Mouse (Mus musculus) limb, embryonic 13.5 days (tissue): Measurements from ENCODE around the gene Fam240a. TPM values are rescaled to one million over a fixed set of nuclear protein-coding genes. Genes with fewer than 3 reads are reported as not detected.

Experiments used
- ATAC-seq: fragments of 200-750 bp; cut with Nextera tagmentation; 2 replicates; pipeline ENCODE4 v1.8.0; 2017; ENCODE audit warnings: low read depth, moderate number of reproducible peaks, moderate TSS enrichment; ENCODE audit not compliant: low FRiP score
- H3K27ac ChIP-seq: fragments of 300-500 bp; sonication (generic); 2 replicates; pipeline ENCODE4 v1.5.1; 2015; ENCODE audit warnings: inconsistent platforms, mild to moderate bottlenecking, moderate library complexity
- H3K27me3 ChIP-seq: fragments of 300-500 bp; sonication (generic); 2 replicates; pipeline ENCODE4 v1.6.1; 2015; ENCODE audit warnings: mild to moderate bottlenecking, inconsistent platforms
- H3K36me3 ChIP-seq: fragments of 300-500 bp; sonication (generic); 2 replicates; pipeline ENCODE4 v1.6.1; 2015; ENCODE audit warnings: inconsistent platforms, mild to moderate bottlenecking, moderate library complexity
- H3K4me1 ChIP-seq: fragments of 300-500 bp; sonication (generic); 2 replicates; pipeline ENCODE4 v1.6.1; 2015; ENCODE audit warnings: inconsistent platforms
- H3K4me2 ChIP-seq: fragments of 300-500 bp; sonication (generic); replicated peaks from 2 replicates; pipeline ENCODE4 v1.6.1; 2015; ENCODE audit warnings: inconsistent platforms, mild to moderate bottlenecking, moderate library complexity
- H3K4me3 ChIP-seq: fragments of 300-500 bp; sonication (generic); 2 replicates; pipeline ENCODE4 v1.5.1; 2015; ENCODE audit warnings: moderate library complexity, mild to moderate bottlenecking, inconsistent platforms
- H3K9ac ChIP-seq: fragments of 300-500 bp; sonication (generic); 2 replicates; pipeline ENCODE4 v1.6.1; 2015; ENCODE audit warnings: mild to moderate bottlenecking, inconsistent platforms
- H3K9me3 ChIP-seq: fragments of 300-500 bp; sonication (generic); 2 replicates; pipeline ENCODE4 v1.6.1; 2016; ENCODE audit warnings: inconsistent platforms
- WGBS: fragments of 180-500 bp; shearing (Covaris S2); methylation state at CpG from one replicate; pipeline ENCODE4 v1.1.7; 2015; 5-methylcytosine and 5-hydroxymethylcytosine counted together
- polyA plus RNA-seq: library from polyadenylated mRNA; unstranded; fragments of >200 nt; fragmentation: Nextera tagmentation; extraction: Ambion mirVana; gene quantifications from 2 replicates; pipeline ENCODE4 v1.2.1, GENCODE M21; 2015

The Fam240a gene
- polyA plus RNA-seq, 1 experiment from 2014 or later = not detected

DNA sequence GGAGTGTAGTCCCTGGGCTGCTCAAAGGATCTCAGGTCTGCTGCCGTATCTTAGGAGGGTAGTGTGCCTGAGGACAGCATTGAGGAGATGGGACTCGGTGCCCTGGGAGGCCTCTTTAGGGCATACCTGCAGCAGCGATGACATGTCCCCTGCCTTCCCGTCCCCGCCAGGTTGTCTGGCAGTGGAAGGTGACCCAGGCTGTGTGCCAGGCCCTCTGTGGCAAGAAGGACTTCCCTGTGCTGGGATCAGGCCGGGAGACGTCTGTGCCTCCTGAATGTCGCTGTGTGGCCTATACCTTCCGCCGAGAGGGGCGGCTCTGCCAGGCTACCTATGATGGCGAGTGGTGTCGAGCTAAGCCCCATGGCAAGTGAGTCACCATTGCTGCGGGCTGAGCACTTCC lies 27.7 kb downstream of the Fam240a start:
- no peak for ATAC-seq
- H3K9ac ChIP-seq = no peak overlapping the region
- H3K4me1 ChIP-seq = no peaks in the 10 kb centered on the region
- 0 out of 2 replicates have a peak, but pooled peaks cover 1% of the 10 kb centered on the region for H3K27me3 ChIP-seq
- no peaks in the 10 kb centered on the region for H3K9me3 ChIP-seq
- H3K4me3 ChIP-seq = no peak overlapping the region
- H3K27ac ChIP-seq = no peak overlapping the region
- H3K4me2 ChIP-seq = no peak overlapping the region
- no peaks in the 10 kb centered on the region for H3K36me3 ChIP-seq
- WGBS = 89% methylated on average over 14 of the region's 14 CpGs

DNA sequence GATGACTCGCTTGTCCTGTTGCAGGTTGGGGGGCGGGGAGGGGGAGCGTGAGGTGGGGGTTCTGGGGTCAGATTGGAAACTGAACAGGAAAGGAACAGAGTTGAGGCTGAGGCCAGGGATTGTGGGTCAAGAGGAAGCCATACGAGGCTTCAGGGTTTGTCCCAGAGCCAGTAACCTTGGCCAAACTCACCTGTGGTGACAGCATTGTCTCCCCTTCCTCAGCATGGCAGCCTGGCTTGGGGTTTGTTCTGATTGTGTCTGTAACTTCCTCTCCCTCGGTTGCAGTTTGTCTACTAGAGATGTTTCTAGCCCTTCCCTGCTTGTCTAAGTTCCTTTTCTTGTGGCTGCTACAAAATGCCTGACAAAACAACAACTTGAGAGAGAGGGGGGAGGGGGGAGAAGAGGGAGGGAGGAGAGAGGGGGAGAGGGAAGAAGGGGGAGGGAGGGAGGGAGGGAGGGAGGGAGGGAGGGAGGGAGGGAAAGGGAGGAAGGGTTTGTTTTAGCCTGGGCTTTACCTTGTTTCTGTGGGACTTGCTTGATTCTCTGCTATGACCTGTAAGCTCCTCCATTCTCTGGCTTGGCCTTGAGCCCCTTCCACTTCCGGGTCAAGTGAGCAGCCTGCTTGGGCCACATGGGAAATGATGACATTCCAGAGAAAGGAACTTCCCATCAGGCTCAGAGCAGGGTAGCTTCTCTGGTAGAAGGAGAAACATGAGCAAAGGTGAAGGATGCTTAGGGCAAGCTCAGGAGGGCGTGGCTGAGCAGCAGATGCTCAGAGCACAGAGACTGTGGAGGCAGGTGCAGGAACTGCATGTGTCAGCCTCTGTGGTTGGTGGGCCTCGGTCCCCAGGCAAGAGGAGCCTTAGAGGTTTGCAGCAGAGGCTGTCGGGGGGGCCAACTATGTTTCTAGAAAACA lies 29.0 kb downstream of the Fam240a start:
- Histone ChIP-seq H3K27me3 (no peaks in the 10 kb centered on the region), H3K9me3 (no peaks in the 10 kb centered on the region), H3K9ac (no peak overlapping the region), H3K4me3 (no peak overlapping the region), H3K36me3 (no peaks in the 10 kb centered on the region), H3K4me2 (no peak overlapping the region), H3K4me1 (no peaks in the 10 kb centered on the region), H3K27ac (no peak overlapping the region)
- 65% methylated on average over 9 of the region's 9 CpGs for WGBS
- no peak for ATAC-seq

DNA sequence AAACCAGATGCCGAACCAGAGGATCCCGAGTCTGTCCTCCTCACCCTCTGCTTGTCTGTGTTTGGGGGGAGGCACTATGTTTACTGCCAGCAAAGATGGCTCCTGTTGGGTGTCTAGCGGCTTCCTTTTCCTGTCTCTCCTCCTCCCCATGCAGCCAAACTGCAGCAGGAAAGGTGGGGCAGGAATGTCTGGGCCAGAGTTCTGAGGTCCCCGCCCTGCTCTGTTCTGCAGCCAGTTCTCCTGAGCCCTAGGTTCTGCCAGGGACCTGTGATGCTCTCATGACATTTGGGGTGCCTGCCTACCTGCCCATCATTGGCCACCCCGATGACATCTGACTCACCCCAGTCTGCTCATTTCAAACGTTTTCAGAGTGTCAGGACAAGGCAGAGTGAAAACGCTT lies 34.7 kb downstream of the Fam240a start:
- peaks cover 52% of the 10 kb centered on the region for H3K27me3 ChIP-seq
- H3K4me2 ChIP-seq = no peak overlapping the region
- ATAC-seq = no peak
- H3K4me1 ChIP-seq = peaks cover 13% of the 10 kb centered on the region
- H3K27ac ChIP-seq = no peak overlapping the region
- no peaks in the 10 kb centered on the region for H3K36me3 ChIP-seq
- 76% methylated on average over 7 of the region's 7 CpGs for WGBS
- no peak overlapping the region for H3K4me3 ChIP-seq
- no peaks in the 10 kb centered on the region for H3K9me3 ChIP-seq
- no peak overlapping the region for H3K9ac ChIP-seq

DNA sequence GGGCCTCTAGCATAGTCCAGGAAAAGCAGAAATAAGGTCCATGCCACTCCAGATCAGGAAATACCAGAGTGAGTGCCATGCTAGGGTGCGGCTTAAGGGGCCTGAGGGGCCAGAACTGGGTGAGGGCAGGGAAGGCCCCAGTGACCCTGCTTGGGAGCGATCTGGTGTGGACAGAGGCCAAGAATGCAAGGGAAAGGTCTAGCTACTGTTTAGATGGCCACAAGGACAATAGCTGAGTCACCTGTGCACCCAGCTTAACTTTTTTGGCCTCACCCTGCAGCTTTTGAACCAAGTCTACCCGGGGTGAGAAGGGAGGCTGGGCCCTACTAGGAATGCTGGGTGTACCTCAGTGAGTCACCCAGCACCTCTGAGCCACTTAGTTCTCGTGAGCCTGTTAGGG lies 35.9 kb downstream of the Fam240a start:
- 67% methylated on average over 4 of the region's 4 CpGs for WGBS
- Histone ChIP-seq H3K4me1 (peaks cover 13% of the 10 kb centered on the region), H3K36me3 (no peaks in the 10 kb centered on the region), H3K4me3 (peak overlapping the region; percentile 60), H3K27ac (no peak overlapping the region), H3K27me3 (peaks cover 55% of the 10 kb centered on the region), H3K4me2 (peak overlapping the region; percentile 88), H3K9me3 (no peaks in the 10 kb centered on the region), H3K9ac (no peak overlapping the region; the same call in 1 of the 2 replicates)
- 0 out of 2 replicates have a peak, but pooled peaks have one; percentile 2 for ATAC-seq

DNA sequence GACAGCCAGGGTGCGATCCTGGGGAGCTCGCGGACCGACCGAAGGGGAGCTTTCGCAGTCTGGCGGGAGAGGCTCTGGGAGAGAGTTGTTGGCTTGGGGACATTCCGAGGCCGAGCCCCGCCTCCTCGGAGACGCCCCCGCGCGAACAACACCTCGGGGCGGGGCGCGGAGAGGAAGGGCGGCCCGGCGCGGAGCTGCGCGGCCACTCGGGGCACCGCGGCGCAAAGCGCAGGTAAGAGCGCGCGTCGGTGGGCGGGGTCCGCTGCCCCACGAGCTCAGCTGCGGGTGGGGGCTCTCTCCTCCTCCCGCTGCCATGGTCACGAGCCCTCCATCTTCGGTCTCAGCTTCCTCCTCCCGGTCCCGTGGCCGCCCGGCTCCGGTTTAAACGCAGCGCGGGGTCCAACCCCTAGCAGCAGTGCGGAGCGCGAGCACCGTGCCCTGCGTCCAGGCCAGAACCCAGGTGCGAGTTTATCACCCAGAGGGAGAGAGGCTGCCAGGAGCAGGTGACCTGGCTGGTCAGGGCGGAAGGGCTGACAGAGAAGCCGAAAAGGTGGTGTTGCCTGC lies 36.6 kb downstream of the Fam240a start, which contains the start of gene Tmie:
Gene Tmie, minus strand, starts transcription at position 116 of the 564 bp plus-strand sequence.
- no peaks in the 10 kb centered on the region for H3K36me3 ChIP-seq
- H3K9ac ChIP-seq = peak within 1 kb of the TSS; percentile 66
- peaks cover 18% of the 10 kb centered on the region for H3K4me1 ChIP-seq
- H3K4me3 ChIP-seq = peak within 1 kb of the TSS; percentile 60
- H3K27me3 ChIP-seq = peaks cover 57% of the 10 kb centered on the region
- no peak within 1 kb of the TSS for H3K27ac ChIP-seq
- under 1% methylated on average over 57 of the region's 57 CpGs for WGBS
- peak; percentile 80 for ATAC-seq
- no peaks in the 10 kb centered on the region for H3K9me3 ChIP-seq
- peak within 1 kb of the TSS; percentile 88 for H3K4me2 ChIP-seq

DNA sequence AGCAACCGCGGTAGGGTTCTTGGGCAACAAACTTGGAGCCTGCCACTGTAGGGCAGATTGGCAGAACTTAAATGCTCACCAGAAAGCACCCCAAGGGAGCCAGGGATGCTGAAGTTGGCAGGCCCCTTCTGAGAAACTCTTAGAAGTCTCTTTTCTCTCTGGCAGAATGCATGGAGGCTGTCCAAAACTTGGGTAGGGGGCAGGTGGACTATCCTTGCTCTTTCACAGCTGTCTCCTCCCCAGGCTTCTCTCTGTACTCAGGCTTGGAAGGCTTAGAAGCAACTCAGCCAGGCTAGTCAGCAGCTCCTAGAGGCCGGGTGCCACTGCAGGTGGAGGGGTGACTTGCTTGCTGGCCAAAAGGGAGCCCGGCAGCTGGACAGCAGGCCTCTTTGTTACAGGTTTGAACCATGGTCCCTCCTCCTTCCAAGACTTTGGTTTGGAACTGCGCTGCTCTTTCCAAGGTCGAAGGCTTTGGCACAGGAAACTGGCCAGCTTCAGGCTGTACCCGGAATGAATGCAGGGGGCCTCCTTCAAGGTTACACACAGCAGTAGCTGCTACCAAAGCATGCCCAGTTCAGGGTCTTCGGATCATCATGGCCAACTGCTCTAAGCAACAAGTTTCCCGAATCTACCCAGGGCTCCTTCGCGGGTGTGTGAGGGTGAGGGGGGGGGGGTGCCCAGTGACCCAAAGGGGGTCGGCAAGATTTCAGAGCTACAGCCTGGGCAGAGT lies 37.3 kb downstream of the Fam240a start, which contains the start of gene Als2cl:
Gene Als2cl, plus strand, starts transcription at position 680 of the 730 bp plus-strand sequence.
- Histone ChIP-seq H3K27ac (no peak within 1 kb of the TSS), H3K4me3 (peak within 1 kb of the TSS; percentile 60), H3K4me2 (peak within 1 kb of the TSS; percentile 88), H3K9me3 (no peaks in the 10 kb centered on the region), H3K27me3 (peaks cover 60% of the 10 kb centered on the region), H3K36me3 (no peaks in the 10 kb centered on the region), H3K9ac (peak within 1 kb of the TSS; percentile 66), H3K4me1 (peaks cover 25% of the 10 kb centered on the region)
- 0 out of 2 replicates have a peak, but pooled peaks have one; percentile 24 for ATAC-seq
- WGBS = 16% methylated on average over 12 of the region's 12 CpGs

DNA sequence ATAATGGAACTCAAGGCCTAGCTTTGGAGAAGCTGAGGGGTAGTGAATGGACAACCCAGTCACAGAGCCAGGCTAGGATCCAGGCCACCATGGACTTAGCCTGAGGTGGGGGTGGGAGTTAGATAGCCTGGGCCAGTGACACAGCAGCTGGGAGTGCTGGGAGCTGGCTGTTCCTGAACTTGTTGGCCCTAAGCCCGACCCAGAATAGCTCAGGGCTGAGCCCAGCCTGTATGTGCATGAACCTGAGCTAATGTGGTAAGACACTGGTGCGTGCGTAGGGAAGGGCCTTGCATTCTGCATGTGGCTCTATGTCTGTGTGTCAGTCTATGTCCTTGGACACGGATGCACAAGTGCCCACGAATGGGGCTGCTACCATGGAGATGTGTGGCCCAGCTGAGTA lies 38.8 kb downstream of the Fam240a start:
- H3K36me3 ChIP-seq = no peaks in the 10 kb centered on the region
- H3K4me2 ChIP-seq = no peak overlapping the region
- no peak overlapping the region for H3K4me3 ChIP-seq
- H3K4me1 ChIP-seq = peaks cover 35% of the 10 kb centered on the region
- no peaks in the 10 kb centered on the region for H3K9me3 ChIP-seq
- WGBS = 91% methylated on average over 5 of the region's 5 CpGs
- H3K27me3 ChIP-seq = peaks cover 74% of the 10 kb centered on the region
- H3K27ac ChIP-seq = no peak overlapping the region
- no peak overlapping the region for H3K9ac ChIP-seq
- no peak for ATAC-seq

DNA sequence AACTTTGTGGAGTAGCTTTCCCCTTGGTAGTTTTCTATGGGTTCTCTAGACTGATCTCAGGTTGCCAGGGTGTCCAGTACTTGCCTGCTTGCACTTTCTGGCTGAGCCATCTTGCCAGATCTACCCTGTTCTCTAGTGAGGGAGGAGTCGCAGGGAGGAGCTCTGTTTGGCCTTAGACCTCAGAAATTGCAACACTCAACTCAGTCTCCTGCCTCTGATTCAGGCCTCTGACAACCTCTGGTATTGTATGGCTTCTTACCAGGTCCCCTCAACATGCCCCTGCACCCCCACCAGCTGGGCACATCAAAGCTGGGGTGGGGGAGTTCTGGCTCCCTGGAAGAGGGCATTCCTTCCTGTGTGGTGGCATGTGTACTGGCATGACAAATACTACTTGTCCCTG lies 39.3 kb downstream of the Fam240a start:
- no peak overlapping the region for H3K4me3 ChIP-seq
- peaks cover 35% of the 10 kb centered on the region for H3K4me1 ChIP-seq
- H3K9me3 ChIP-seq = no peaks in the 10 kb centered on the region
- no peak overlapping the region for H3K9ac ChIP-seq
- no peaks in the 10 kb centered on the region for H3K36me3 ChIP-seq
- H3K27ac ChIP-seq = no peak overlapping the region
- H3K4me2 ChIP-seq = no peak overlapping the region
- peaks cover 78% of the 10 kb centered on the region for H3K27me3 ChIP-seq
- WGBS = 80% methylated on average over 1 of the region's 1 CpGs
- no peak for ATAC-seq

DNA sequence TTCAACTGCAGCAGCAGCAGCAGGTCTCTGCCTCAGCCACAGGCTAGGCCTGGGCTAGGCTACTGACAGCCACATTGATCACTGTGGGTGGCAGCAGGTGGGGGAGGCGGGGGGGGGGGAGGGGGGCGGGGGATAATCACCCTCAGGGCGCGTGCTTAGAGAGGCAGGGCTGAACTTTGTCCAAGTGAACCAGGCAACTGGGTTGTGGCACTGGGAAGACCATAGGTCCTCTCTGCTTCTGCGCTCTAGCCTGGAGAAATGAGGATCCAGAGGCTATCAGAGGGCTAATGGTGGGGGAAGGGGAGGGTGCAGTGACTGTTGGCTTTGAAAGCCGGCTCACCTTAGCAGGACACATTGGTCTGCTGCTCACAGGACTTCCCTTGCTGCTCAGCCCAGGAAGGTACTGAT lies 41.4 kb downstream of the Fam240a start:
- WGBS = 26% methylated on average over 4 of the region's 6 CpGs
- Histone ChIP-seq H3K9ac (no peak overlapping the region), H3K27me3 (peaks cover 65% of the 10 kb centered on the region), H3K4me1 (peaks cover 29% of the 10 kb centered on the region), H3K27ac (no peak overlapping the region), H3K36me3 (no peaks in the 10 kb centered on the region), H3K4me3 (no peak overlapping the region), H3K4me2 (no peak overlapping the region), H3K9me3 (no peaks in the 10 kb centered on the region)
- ATAC-seq = no peak

DNA sequence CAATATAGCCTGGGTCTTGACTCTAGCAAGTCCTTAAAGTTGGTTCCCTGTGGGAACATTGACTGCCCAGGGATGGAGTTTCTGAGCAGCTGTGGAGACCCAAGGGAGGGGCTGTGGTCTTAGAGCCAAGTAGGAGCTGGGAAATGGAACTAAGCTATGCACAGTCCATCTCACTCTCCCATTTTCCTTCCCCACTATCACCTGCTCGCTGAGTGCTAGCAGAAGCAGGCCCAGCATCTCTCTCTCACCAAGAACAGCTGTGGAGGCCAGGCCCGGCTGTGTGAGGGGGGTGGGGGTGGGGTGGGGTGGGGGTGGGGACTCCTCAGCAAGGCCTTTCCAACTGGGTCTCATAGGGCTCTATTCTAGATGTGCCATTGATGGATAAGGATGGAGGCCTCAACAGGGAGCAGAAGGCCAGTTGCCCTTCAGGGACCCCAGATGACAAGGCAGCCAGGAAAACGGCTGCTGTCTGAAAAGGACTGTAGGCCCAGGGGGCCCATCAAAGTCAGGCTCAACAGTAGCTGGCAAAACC lies 41.9 kb downstream of the Fam240a start:
- H3K4me2 ChIP-seq = peak overlapping the region; percentile 63; the same call in 1 of the 2 replicates
- no peak overlapping the region for H3K4me3 ChIP-seq
- no peaks in the 10 kb centered on the region for H3K9me3 ChIP-seq
- peak; percentile 37; the same call in 1 of the 2 replicates for ATAC-seq
- no peak overlapping the region for H3K9ac ChIP-seq
- no peaks in the 10 kb centered on the region for H3K36me3 ChIP-seq
- H3K27me3 ChIP-seq = peaks cover 61% of the 10 kb centered on the region
- H3K27ac ChIP-seq = no peak overlapping the region
- H3K4me1 ChIP-seq = peaks cover 29% of the 10 kb centered on the region
- WGBS = 6% methylated on average over 3 of the region's 3 CpGs

DNA sequence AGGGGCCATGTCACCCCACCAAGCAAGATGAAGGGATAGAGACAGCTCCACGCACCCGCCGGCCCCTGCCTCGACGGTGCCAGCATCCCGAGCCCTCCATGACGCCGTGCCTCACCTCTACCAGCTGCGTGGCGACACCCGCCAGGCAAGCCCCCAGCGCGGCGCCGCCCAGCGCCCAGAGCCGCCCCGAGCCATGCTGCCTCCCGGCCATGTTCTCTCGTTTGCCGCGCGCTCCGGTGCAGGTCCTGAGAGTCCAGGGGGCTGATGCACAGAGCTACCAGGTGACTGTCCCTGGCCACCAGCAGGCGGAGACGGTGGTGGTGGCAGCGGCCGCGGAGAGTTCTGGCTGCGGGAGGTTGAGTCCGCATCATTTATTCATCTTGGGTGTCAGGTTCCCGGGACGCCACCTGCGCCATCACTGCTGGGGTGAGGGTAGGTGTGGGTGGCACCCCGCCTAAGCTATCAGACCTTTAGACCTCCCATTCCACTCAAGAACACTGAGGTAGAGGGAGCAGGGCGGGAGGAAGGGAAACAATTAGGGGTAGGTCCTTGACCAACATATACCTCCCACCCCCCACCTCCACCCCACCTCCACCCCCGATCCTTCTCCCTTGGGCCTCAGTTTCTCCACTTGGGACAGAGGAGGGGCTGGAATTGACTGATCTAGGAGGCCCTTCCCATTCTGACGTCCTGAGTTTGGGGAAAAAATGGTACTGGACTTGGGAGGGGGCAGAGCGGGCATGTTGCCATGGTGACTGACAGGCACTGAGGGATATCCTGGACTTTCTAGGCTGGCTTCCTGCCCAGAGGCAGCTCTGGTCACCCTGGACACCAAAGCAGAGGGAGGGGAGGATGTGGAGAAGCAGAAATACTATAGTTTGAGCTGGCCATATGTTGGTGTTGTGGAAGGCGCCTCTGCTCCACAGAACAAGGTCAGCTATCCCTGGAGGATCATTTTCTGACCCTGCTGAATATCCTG lies 42.7 kb downstream of the Fam240a start:
- Histone ChIP-seq H3K9me3 (no peaks in the 10 kb centered on the region), H3K4me2 (peak overlapping the region; percentile 63), H3K9ac (peak overlapping the region; percentile 45; the same call in 1 of the 2 replicates), H3K27me3 (peaks cover 54% of the 10 kb centered on the region), H3K4me1 (peaks cover 23% of the 10 kb centered on the region), H3K4me3 (peak overlapping the region; percentile 32), H3K36me3 (no peaks in the 10 kb centered on the region), H3K27ac (no peak overlapping the region)
- ATAC-seq = peak; percentile 57
- 7% methylated on average over 40 of the region's 40 CpGs for whole genome bisulfite sequencing
